Mouse (Mus musculus) lung, embryonic 14.5 days (tissue): ENCODE data around the gene Wfikkn1. TPM values are rescaled to one million over a fixed set of nuclear protein-coding genes. Genes with fewer than 3 reads are reported as not detected.

Source experiments
- ATAC-seq: fragments of 200-750 bp; cut with Nextera tagmentation; 2 replicates; pipeline ENCODE4 v1.8.0; 2017; ENCODE audit warnings: mild to moderate bottlenecking, moderate TSS enrichment, moderate library complexity; ENCODE audit not compliant: insufficient read depth
- DNase-seq: peaks from one replicate; pipeline ENCODE4 v3.0.0-alpha.2; 2015
- H3K27ac ChIP-seq: fragments of 300-500 bp; sonication (generic); 2 replicates; pipeline ENCODE4 v1.5.1; 2014; ENCODE audit warnings: low read depth, mild to moderate bottlenecking, moderate library complexity
- H3K27me3 ChIP-seq: fragments of 300-500 bp; sonication (generic); 2 replicates; pipeline ENCODE4 v1.6.1; 2014; ENCODE audit warnings: low read length, control low read depth; ENCODE audit not compliant: insufficient read depth
- H3K36me3 ChIP-seq: fragments of 300-500 bp; sonication (generic); 2 replicates; pipeline ENCODE4 v1.6.1; 2014; ENCODE audit warnings: control low read depth; ENCODE audit not compliant: insufficient read depth
- H3K4me1 ChIP-seq: fragments of 300-500 bp; sonication (generic); 2 replicates; pipeline ENCODE4 v1.6.1; 2014; ENCODE audit warnings: antibody characterized with exemption, control low read depth; ENCODE audit not compliant: insufficient read depth
- H3K4me2 ChIP-seq: fragments of 300-500 bp; sonication (generic); 2 replicates; pipeline ENCODE4 v1.6.1; 2014; ENCODE audit warnings: mild to moderate bottlenecking
- H3K4me3 ChIP-seq: fragments of 300-500 bp; sonication (generic); 2 replicates; pipeline ENCODE4 v1.5.1; 2014; ENCODE audit warnings: low read depth, low read length
- H3K9ac ChIP-seq: fragments of 300-500 bp; sonication (generic); 2 replicates; pipeline ENCODE4 v1.6.1; 2014
- H3K9me3 ChIP-seq: fragments of 300-500 bp; sonication (generic); 2 replicates; pipeline ENCODE4 v1.6.1; 2016; ENCODE audit warnings: low read depth, low read length, control low read depth
- CTCF ChIP-seq: IDR thresholded peaks from 2 replicates; pipeline ENCODE4 v1.5.1; 2016; ENCODE audit warnings: antibody characterized with exemption, low read depth
- whole genome bisulfite sequencing: fragments of 180-500 bp; shearing (Covaris S2); extraction: QIAGEN DNeasy Blood & Tissue Kit; methylation state at CpG from one replicate; pipeline ENCODE4 v1.1.7; 2014; 5-methylcytosine and 5-hydroxymethylcytosine counted together
- polyA plus RNA-seq: library from polyadenylated mRNA; unstranded; fragments of >200 nt; fragmentation: Nextera tagmentation; extraction: Ambion mirVana; gene quantifications from 2 replicates; pipeline ENCODE4 v1.2.1, GENCODE M21; 2014

The Wfikkn1 gene
- polyA plus RNA-seq, 1 experiment from 2014 or later: 0.87 TPM

GRCm38 (mm10) chr17:25832436-25833290 lies 48.0 kb downstream of the Wfikkn1 start:
- no peak for TF ChIP-seq CTCF
- Histone ChIP-seq H3K27ac (peak overlapping the region; percentile 97), H3K36me3 (peaks cover 47% of the 10 kb centered on the region), H3K4me3 (peak overlapping the region; percentile 82), H3K9ac (peak overlapping the region; percentile 79), H3K9me3 (no peaks in the 10 kb centered on the region), H3K27me3 (no peaks in the 10 kb centered on the region), H3K4me2 (peak overlapping the region; percentile 98), H3K4me1 (peaks cover 48% of the 10 kb centered on the region)
- under 1% methylated on average over 76 of the region's 77 CpGs for WGBS
- DNase-seq (peak; percentile 100), ATAC-seq (peak; percentile 88)

- no peak for ATAC-seq
Observed at GRCm38 (mm10) chr17:25831451-25832281, 49.0 kb downstream of the Wfikkn1 start.

DNA sequence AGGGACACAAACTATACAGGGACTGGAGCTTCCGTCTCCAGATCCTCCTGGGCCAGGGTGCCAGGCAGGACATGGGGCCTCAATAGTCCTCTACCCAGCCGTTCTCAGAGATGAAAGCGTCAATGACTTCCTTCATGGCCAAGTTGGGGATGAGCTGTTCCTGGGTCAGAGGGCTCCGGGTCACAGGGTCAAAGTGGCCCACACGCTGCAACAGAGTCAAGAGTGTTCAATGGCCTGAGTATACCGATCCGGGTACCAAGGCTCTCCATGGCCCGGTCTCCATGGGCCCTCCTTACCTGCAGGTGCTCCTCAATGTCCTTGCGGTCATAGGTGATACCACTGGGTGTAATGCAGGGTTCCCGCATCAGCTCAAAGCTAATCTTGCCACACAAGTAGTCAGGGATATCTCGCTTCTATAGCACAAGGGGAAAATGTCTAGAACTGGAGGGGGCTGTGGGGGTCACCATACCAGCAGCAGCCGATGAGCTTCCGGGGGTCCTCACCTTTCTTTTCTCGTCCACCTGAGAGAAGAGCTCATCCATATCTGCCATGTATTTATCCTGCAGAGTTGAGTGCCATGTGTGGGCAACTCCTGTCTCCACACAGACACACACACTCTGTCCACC lies 49.7 kb downstream of the Wfikkn1 start:
- DNase-seq (no peak), ATAC-seq (no peak)
- H3K36me3 ChIP-seq: peaks cover 63% of the 10 kb centered on the region
- H3K27me3 ChIP-seq: no peaks in the 10 kb centered on the region
- H3K4me3 ChIP-seq: peak overlapping the region; percentile 82
- peak overlapping the region; percentile 98 for H3K4me2 ChIP-seq
- no peak for TF ChIP-seq CTCF
- WGBS: 81% methylated on average over 14 of the region's 14 CpGs
- H3K9ac ChIP-seq: no peak overlapping the region
- no peaks in the 10 kb centered on the region for H3K9me3 ChIP-seq
- H3K4me1 ChIP-seq: peaks cover 34% of the 10 kb centered on the region
- no peak overlapping the region for H3K27ac ChIP-seq

More at GRCm38 (mm10) chr17:25831451-25832281, 49.0 kb downstream of the Wfikkn1 start:
- no peak for TF ChIP-seq CTCF
- H3K27me3 ChIP-seq: no peaks in the 10 kb centered on the region
- no peaks in the 10 kb centered on the region for H3K9me3 ChIP-seq
- DNase-seq: peak; percentile 25
- peak overlapping the region; percentile 79 for H3K9ac ChIP-seq
- H3K36me3 ChIP-seq: peaks cover 56% of the 10 kb centered on the region
- peak overlapping the region; percentile 98 for H3K4me2 ChIP-seq
- WGBS: 49% methylated on average over 21 of the region's 21 CpGs
- peaks cover 41% of the 10 kb centered on the region for H3K4me1 ChIP-seq
- H3K4me3 ChIP-seq: peak overlapping the region; percentile 82
- H3K27ac ChIP-seq: peak overlapping the region; percentile 85

- H3K36me3 ChIP-seq: peaks cover 65% of the 10 kb centered on the region
- H3K4me2 ChIP-seq: peak overlapping the region; percentile 98
- H3K27ac ChIP-seq: no peak overlapping the region
- H3K27me3 ChIP-seq: no peaks in the 10 kb centered on the region
- TF ChIP-seq CTCF: no peak
- peak overlapping the region; percentile 67; the same call in 1 of the 2 replicates for H3K9ac ChIP-seq
- no peak for DNase-seq
- WGBS: 80% methylated on average over 4 of the region's 4 CpGs
- peak overlapping the region; percentile 82; the same call in 1 of the 2 replicates for H3K4me3 ChIP-seq
- ATAC-seq: no peak
- H3K4me1 ChIP-seq: peaks cover 33% of the 10 kb centered on the region
- H3K9me3 ChIP-seq: no peaks in the 10 kb centered on the region
Observed at GRCm38 (mm10) chr17:25830200-25830753, 50.4 kb downstream of the Wfikkn1 start.

- peak overlapping the region; percentile 82 for H3K4me3 ChIP-seq
- peak overlapping the region; percentile 91 for H3K27ac ChIP-seq
- 27% methylated on average over 8 of the region's 8 CpGs for WGBS
- peaks cover 59% of the 10 kb centered on the region for H3K36me3 ChIP-seq
- DNase-seq (no peak), ATAC-seq (no peak)
- peaks cover 35% of the 10 kb centered on the region for H3K4me1 ChIP-seq
- peak overlapping the region; percentile 67 for H3K9ac ChIP-seq
- peak overlapping the region; percentile 98 for H3K4me2 ChIP-seq
- no peaks in the 10 kb centered on the region for H3K27me3 ChIP-seq
- H3K9me3 ChIP-seq: no peaks in the 10 kb centered on the region
- TF ChIP-seq CTCF: no peak
Observed at GRCm38 (mm10) chr17:25829558-25830017, 51.1 kb downstream of the Wfikkn1 start.

DNA sequence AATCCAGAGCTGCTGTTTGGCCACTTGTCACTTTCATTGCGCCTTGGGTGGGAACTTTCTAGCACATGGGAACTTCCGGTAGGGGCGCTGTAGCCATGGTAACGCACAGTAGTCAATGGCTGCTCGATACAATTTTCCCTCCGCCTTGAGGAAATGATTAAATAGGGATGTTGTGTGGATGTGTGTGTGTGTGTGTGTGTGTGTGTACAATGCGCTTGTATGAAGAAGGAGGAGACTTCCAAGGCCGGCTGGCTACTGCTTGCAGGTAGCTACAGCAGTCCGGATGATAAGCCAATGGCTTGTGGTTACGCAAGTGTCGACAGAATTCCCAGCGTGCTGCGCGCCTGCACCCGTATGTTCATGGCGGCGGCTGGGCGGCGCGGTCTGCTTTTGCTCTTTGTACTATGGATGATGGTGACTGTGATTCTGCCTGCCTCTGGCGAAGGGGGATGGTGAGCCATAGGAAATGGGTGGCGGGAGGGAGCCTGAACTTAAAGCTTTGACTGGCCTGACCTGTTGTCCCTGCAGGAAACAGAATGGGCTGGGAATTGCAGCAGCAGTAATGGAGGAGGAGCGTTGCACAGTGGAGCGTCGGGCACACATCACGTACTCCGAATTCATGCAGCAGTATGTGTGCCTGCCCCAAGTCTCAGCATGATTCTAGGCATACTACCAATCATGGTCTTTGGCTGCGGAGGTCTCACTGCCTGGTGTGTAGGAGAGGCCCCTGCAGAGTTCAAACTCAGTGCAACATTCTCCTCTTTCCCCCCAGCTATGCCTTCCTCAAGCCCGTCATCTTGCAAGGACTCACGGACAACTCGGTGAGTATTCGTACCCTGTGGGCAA lies 51.7 kb downstream of the Wfikkn1 start, which contains the start of gene Jmjd8:
Gene Jmjd8 (plus strand): TSS at position 156 of the 846 bp plus-strand sequence.
- Histone ChIP-seq H3K27me3 (no peaks in the 10 kb centered on the region), H3K9me3 (no peaks in the 10 kb centered on the region), H3K4me1 (peaks cover 33% of the 10 kb centered on the region), H3K27ac (peak within 1 kb of the TSS; percentile 91), H3K4me2 (peak within 1 kb of the TSS; percentile 98), H3K4me3 (peak within 1 kb of the TSS; percentile 82), H3K36me3 (peaks cover 57% of the 10 kb centered on the region), H3K9ac (peak within 1 kb of the TSS; percentile 67)
- DNase-seq (peak; percentile 91), ATAC-seq (peak; percentile 26; the same call in 1 of the 2 replicates)
- TF ChIP-seq CTCF: peak; percentile 62
- 5% methylated on average over 32 of the region's 32 CpGs for WGBS
